21 mouse cellular contexts compared by ENCODE assay signal in the genomic region with DNA sequence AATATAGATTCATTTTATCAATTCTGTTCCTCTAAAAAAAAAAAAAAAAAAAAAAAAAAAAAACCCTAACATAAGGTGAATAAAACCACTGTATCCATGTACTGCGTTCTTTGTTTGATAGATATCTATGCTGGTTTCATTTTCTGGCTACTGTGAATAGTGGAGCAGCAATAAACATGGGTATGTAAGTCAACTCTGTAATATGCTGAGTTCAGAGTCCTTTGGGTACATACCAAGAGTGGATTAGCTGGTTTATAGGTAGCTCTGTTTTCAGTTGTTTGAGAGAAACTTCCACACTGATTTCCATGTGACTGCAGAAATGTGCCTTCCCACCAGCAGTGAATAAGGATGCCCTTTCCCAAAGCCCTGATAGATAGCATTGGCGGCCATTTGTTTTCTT. TPM values are rescaled to one million over a fixed set of nuclear protein-coding genes. Genes with fewer than 3 reads are reported as not detected.
DNase-seq lines count a peak whose midpoint lies in the region; ATAC-seq and TF ChIP-seq lines count a peak whose summit lies in the region.
"Had no signal": no experiment of that assay in that cellular context is flagged by ENCODE, and none has a peak within 500 bp of the region (broad histone marks: within the 10 kb centered on the region; RNA-seq: fewer than 3 reads in every experiment).

No protein-coding gene starts in this region.

- peak; percentile 78 for ATAC-seq in intestine, embryonic 15.5 days
- ATAC-seq: CD4-positive, CD25-positive, alpha-beta regulatory T cell, adult 4 months; forebrain, embryonic 14.5 days; forebrain, postnatal 0 days had no signal

- H3K4me3 ChIP-seq in CH12.LX (replicated peaks in 1 of 3; ENCODE audit: low read depth in 2 of 3, low read length in 2 of 3, poor library complexity in 1 of 3) (no peak overlapping the region), ES-E14 (ENCODE audit: insufficient read depth in 1 of 2, low read depth in 1 of 2, low read length in 2 of 2, poor library complexity in 1 of 2, severe bottlenecking in 1 of 2) (no peak overlapping the region)
- H3K4me3 ChIP-seq in intestine, embryonic 15.5 days (replicated peaks) = no peak overlapping the region
- H3K4me3 ChIP-seq in small intestine, adult 2 months (ENCODE audit: low read depth, low read length) = no peak overlapping the region
- H3K4me3 ChIP-seq: embryonic facial prominence, embryonic 12.5 days; embryonic facial prominence, embryonic 15.5 days; hindbrain, embryonic 12.5 days; hindbrain, embryonic 15.5 days had no signal

- H3K27ac ChIP-seq in CH12.LX (ENCODE audit: insufficient read depth, low read depth) = no peak overlapping the region
- H3K27ac ChIP-seq in ES-E14 (ENCODE audit: insufficient read depth, low read depth, low read length, poor library complexity, severe bottlenecking) = no peak overlapping the region
- H3K27ac ChIP-seq in intestine, embryonic 15.5 days = no peak overlapping the region
- H3K27ac ChIP-seq in small intestine, adult 2 months (ENCODE audit: insufficient read depth, low read depth, low read length) = peak overlapping the region; percentile 63; the same call in 1 of the 2 replicates
- H3K27ac ChIP-seq: embryonic facial prominence, embryonic 12.5 days; embryonic facial prominence, embryonic 15.5 days; hindbrain, embryonic 12.5 days; hindbrain, embryonic 15.5 days had no signal

- TF ChIP-seq CTCF in CH12.LX (conservative IDR thresholded peaks at IDR 0.05 in 1 of 2, IDR thresholded peaks at IDR 0.05 in 1 of 2; ENCODE audit: low read depth in 2 of 2, low read length in 2 of 2) = no peak
- no peak for TF ChIP-seq CTCF in small intestine, adult 2 months (IDR thresholded peaks at IDR 0.05; ENCODE audit: extremely low read depth, insufficient read length, insufficient replicate concordance, low read depth, low read length)

- TF ChIP-seq POLR2A in CH12.LX (IDR thresholded peaks at IDR 0.05; ENCODE audit: low read depth, low read length) = no peak
- TF ChIP-seq POLR2A in small intestine, adult 2 months (IDR thresholded peaks at IDR 0.05; ENCODE audit: low read depth, low read length) = no peak

- H3K9me3 ChIP-seq in CH12.LX (replicated peaks; ENCODE audit: low read length) (no peaks in the 10 kb centered on the region), ES-E14 (ENCODE audit: control insufficient read depth, insufficient read depth, low read depth, low read length) (no peaks in the 10 kb centered on the region)
- no peaks in the 10 kb centered on the region for H3K9me3 ChIP-seq in intestine, embryonic 15.5 days
- H3K9me3 ChIP-seq: embryonic facial prominence, embryonic 12.5 days; embryonic facial prominence, embryonic 15.5 days; G1E; hindbrain, embryonic 12.5 days; hindbrain, embryonic 15.5 days had no signal

- TF ChIP-seq EP300 in CH12.LX (IDR thresholded peaks at IDR 0.05; ENCODE audit: low read length) = no peak

- peaks cover 52% of the 10 kb centered on the region for H3K79me2 ChIP-seq in CH12.LX (replicated peaks; ENCODE audit: control insufficient read depth, extremely low read depth, insufficient read depth, poor library complexity, severe bottlenecking)

- WGBS in intestine, embryonic 15.5 days = 82% methylated on average over 2 of the region's 2 CpGs
- 27% methylated on average over 2 of the region's 2 CpGs for WGBS in small intestine, adult 2 months

- TF ChIP-seq RAD21 in CH12.LX (IDR thresholded peaks at IDR 0.05; ENCODE audit: low read depth, low read length) = no peak

- in situ Hi-C loops in CH12.LX (cut with MboI; ENCODE audit: low pct_ligation_motif_present, low pct_unique_long_range_greater_than_20kb, low sequenced_read_pairs) = no loop called here
- in situ Hi-C loops in ES-E14 (cut with MboI; ENCODE audit: low sequenced_read_pairs in 2 of 2, unreplicated experiment in 2 of 2) = no loop called here

- dilution Hi-C loops in CH12.LX (cut with MboI; ENCODE audit: extremely low pct_ligation_motif_present, extremely low pct_unique_long_range_greater_than_20kb, low sequenced_read_pairs) = no loop called here

- H3K4me2 ChIP-seq in CH12.LX (ENCODE audit: insufficient read depth, low read depth, poor library complexity, severe bottlenecking) = no peak overlapping the region
- no peak overlapping the region for H3K4me2 ChIP-seq in intestine, embryonic 15.5 days (replicated peaks)
- H3K4me2 ChIP-seq: embryonic facial prominence, embryonic 12.5 days; embryonic facial prominence, embryonic 15.5 days; heart, embryonic 11.5 days; hindbrain, embryonic 12.5 days; hindbrain, embryonic 15.5 days had no signal

- no peak overlapping the region for H3K9ac ChIP-seq in CH12.LX (ENCODE audit: insufficient read depth, low read depth)
- no peak overlapping the region for H3K9ac ChIP-seq in ES-E14 (ENCODE audit: insufficient read depth, low read depth, low read length, poor library complexity, severe bottlenecking)
- no peak overlapping the region for H3K9ac ChIP-seq in intestine, embryonic 15.5 days
- H3K9ac ChIP-seq: embryonic facial prominence, embryonic 12.5 days; embryonic facial prominence, embryonic 15.5 days; forebrain, postnatal 0 days; hindbrain, embryonic 12.5 days; hindbrain, embryonic 15.5 days had no signal

- H3K27me3 ChIP-seq in CH12.LX (replicated peaks) = no peaks in the 10 kb centered on the region
- no peaks in the 10 kb centered on the region for H3K27me3 ChIP-seq in intestine, embryonic 15.5 days (replicated peaks)
- no peaks in the 10 kb centered on the region for H3K27me3 ChIP-seq in small intestine, adult 2 months (ENCODE audit: control insufficient read depth, insufficient read depth, low read length)
- H3K27me3 ChIP-seq: embryonic facial prominence, embryonic 12.5 days; embryonic facial prominence, embryonic 15.5 days; hindbrain, embryonic 12.5 days; hindbrain, embryonic 15.5 days had no signal

- H3K36me3 ChIP-seq in CH12.LX (replicated peaks in 1 of 2; ENCODE audit: control insufficient read depth in 1 of 2, insufficient read depth in 1 of 2, low read length in 1 of 2) = peaks cover 4 to 20% of the 10 kb centered on the region in 2 experiments
- peaks cover 2% of the 10 kb centered on the region; the same call in 1 of the 2 replicates for H3K36me3 ChIP-seq in ES-E14 (ENCODE audit: control insufficient read depth, insufficient read depth, low read length, poor library complexity, severe bottlenecking)
- H3K36me3 ChIP-seq in intestine, embryonic 15.5 days = no peaks in the 10 kb centered on the region
- H3K36me3 ChIP-seq in small intestine, adult 2 months (ENCODE audit: control insufficient read depth, insufficient read depth, low read length) = no peaks in the 10 kb centered on the region
- H3K36me3 ChIP-seq: embryonic facial prominence, embryonic 12.5 days; embryonic facial prominence, embryonic 15.5 days; hindbrain, embryonic 12.5 days; hindbrain, embryonic 15.5 days had no signal

- peaks cover 7 to 17% of the 10 kb centered on the region in 2 experiments for H3K4me1 ChIP-seq in CH12.LX (ENCODE audit: control insufficient read depth in 1 of 2, insufficient read depth in 2 of 2)
- no peaks in the 10 kb centered on the region; a peak in 3 of 4 replicates for H3K4me1 ChIP-seq in ES-E14 (ENCODE audit: control insufficient read depth in 2 of 2, insufficient read depth in 2 of 2, low read length in 2 of 2, poor library complexity in 1 of 2)
- H3K4me1 ChIP-seq in intestine, embryonic 15.5 days (replicated peaks) = no peaks in the 10 kb centered on the region
- H3K4me1 ChIP-seq in small intestine, adult 2 months (ENCODE audit: control insufficient read depth, insufficient read depth, insufficient read length, low read length) = peaks cover 10% of the 10 kb centered on the region; the same call in 1 of the 2 replicates
- H3K4me1 ChIP-seq: embryonic facial prominence, embryonic 12.5 days; embryonic facial prominence, embryonic 15.5 days; hindbrain, embryonic 12.5 days; hindbrain, embryonic 15.5 days had no signal

- no peak for DNase-seq in CH12.LX (ENCODE audit: extremely low read depth)
- DNase-seq in ES-E14 (ENCODE audit: low read depth, low spot score) = no peak
- no peak for DNase-seq in retina, postnatal 1 day
- no peak for DNase-seq in frontal cortex, postnatal 36 days (ENCODE audit: low spot score in 2 of 2)
- DNase-seq: adrenal gland, adult 2 months; adrenal gland, postnatal 14 days; cerebellum, adult 11-12 months; cerebellum, adult 8-10 months; cerebellum, postnatal 14 days; forebrain, postnatal 0 days; gastrocnemius, postnatal 10 days had no signal

TF ChIP-seq in CH12.LX, 34 proteins besides CTCF, POLR2A, EP300 and RAD21:
- TF ChIP-seq ZMIZ1 (IDR thresholded peaks at IDR 0.05; ENCODE audit: low read depth, low read length) = no peak
- 0 out of 2 replicates have a peak, but pooled peaks have one; percentile 9 for TF ChIP-seq ZNF384 (IDR thresholded peaks at IDR 0.05; ENCODE audit: low read depth, low read length)
TF ChIP-seq in CH12.LX: peak in this region for 1.

TF ChIP-seq in ES-E14, 5 proteins besides CTCF, POLR2A, EP300 and RAD21:
- TF ChIP-seq HCFC1 (IDR thresholded peaks at IDR 0.05; ENCODE audit: borderline replicate concordance, insufficient read depth, low read length) (no peak), MAFK (IDR thresholded peaks at IDR 0.05; ENCODE audit: insufficient read depth, low read depth, low read length) (no peak), CHD2 (IDR thresholded peaks at IDR 0.05; ENCODE audit: low read depth, low read length) (no peak), ZNF384 (IDR thresholded peaks at IDR 0.05; ENCODE audit: low read depth, low read length) (0 out of 2 replicates have a peak, but pooled peaks have one; percentile 15), ZC3H11A (IDR thresholded peaks at IDR 0.05; ENCODE audit: borderline replicate concordance, low read depth, low read length) (no peak)

RNA-seq across cellular contexts. Expression of a gene that starts 25.0 kb away (rescaled TPM):
- 58.9 and 62.0 TPM in 2 replicates for total RNA-seq in CH12.LX (2012; rRNA removed)
- 96.7 and 102 TPM in 2 replicates for total RNA-seq in CH12.LX (2014; rRNA removed)
- 40.3 and 42.6 TPM in 2 replicates for polyA plus RNA-seq in CH12.LX (2012; ENCODE audit: insufficient read length, low read depth)
- total RNA-seq in ES-E14 (2012; rRNA removed) = 47.3 and 47.5 TPM in 2 replicates
- polyA plus RNA-seq in intestine, embryonic 15.5 days (2015; fragmentation: Nextera tagmentation; extraction: Ambion mirVana) = 23.7 and 27.0 TPM in 2 replicates
- 18.5 and 46.6 TPM in 2 replicates for polyA plus RNA-seq in small intestine, adult 2 months (2012; rRNA removed)

RNA-seq across cellular contexts. Expression of a gene that starts 52.4 kb away (rescaled TPM):
- total RNA-seq in CH12.LX (2012; rRNA removed) (11.5 and 15.4 TPM in 2 replicates), CH12.LX (2014; rRNA removed) (12.2 and 13.1 TPM in 2 replicates), ES-E14 (2012; rRNA removed) (9.9 and 12.7 TPM in 2 replicates)
- polyA plus RNA-seq in CH12.LX (2012; ENCODE audit: insufficient read length, low read depth) = 16.4 and 17.0 TPM in 2 replicates
- polyA plus RNA-seq in intestine, embryonic 15.5 days (2015; fragmentation: Nextera tagmentation; extraction: Ambion mirVana) = 16.4 and 16.9 TPM in 2 replicates
- polyA plus RNA-seq in small intestine, adult 2 months (2012; rRNA removed) = 2.2 and 2.7 TPM in 2 replicates
